Comparison of ENCODE assay signal across 9 mouse cellular contexts in the genomic region with DNA sequence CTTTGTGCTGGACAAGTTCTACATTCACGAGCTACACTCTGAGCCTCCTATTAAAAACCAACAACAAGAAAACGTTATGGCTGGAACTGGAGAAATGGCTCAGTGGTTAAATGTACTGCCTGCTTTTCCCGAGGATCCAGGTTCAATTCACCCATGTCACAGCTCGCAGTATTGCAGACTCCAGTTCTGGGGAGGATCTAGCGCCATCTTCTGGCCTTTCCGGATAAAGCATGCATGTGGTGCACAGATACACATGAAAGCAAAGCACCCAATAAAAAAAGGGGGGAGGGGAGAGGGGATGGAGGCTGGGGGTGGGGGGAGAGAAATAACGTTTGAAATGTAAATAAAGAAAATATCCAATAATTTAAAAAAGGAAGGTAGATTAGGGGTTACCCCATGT. TPM values are rescaled to one million over a fixed set of nuclear protein-coding genes. Genes with fewer than 3 reads are reported as not detected.
A peak's percentile ranks its signal among the peaks of the same experiment; 100 is the strongest.
DNase-seq lines count a peak whose midpoint lies in the region; ATAC-seq and TF ChIP-seq lines count a peak whose summit lies in the region.
"Had no signal": no experiment of that assay in that cellular context is flagged by ENCODE, and none has a peak within 500 bp of the region (broad histone marks: within the 10 kb centered on the region; RNA-seq: fewer than 3 reads in every experiment).

No protein-coding gene starts in this region.

- H3K4me3 ChIP-seq in kidney, embryonic 15.5 days (replicated peaks), result no peak overlapping the region
- H3K4me3 ChIP-seq in CH12.LX (replicated peaks in 1 of 3; ENCODE audit: low read depth in 2 of 3, low read length in 2 of 3, poor library complexity in 1 of 3), result no peak overlapping the region
- no peak overlapping the region for H3K4me3 ChIP-seq in embryonic facial prominence, embryonic 11.5 days (ENCODE audit: low read depth, low read length)
- H3K4me3 ChIP-seq in neural tube, embryonic 11.5 days (ENCODE audit: low read depth, low read length), result no peak overlapping the region

- no peaks in the 10 kb centered on the region for H3K27me3 ChIP-seq in kidney, embryonic 15.5 days
- peaks cover 28% of the 10 kb centered on the region for H3K27me3 ChIP-seq in CH12.LX (replicated peaks)
- H3K27me3 ChIP-seq in embryonic facial prominence, embryonic 11.5 days (ENCODE audit: control insufficient read depth, insufficient read depth, low read length), result no peaks in the 10 kb centered on the region
- no peaks in the 10 kb centered on the region for H3K27me3 ChIP-seq in neural tube, embryonic 11.5 days (ENCODE audit: control insufficient read depth, insufficient read depth, low read length)

- TF ChIP-seq CTCF in CH12.LX (conservative IDR thresholded peaks at IDR 0.05 in 1 of 2, IDR thresholded peaks at IDR 0.05 in 1 of 2; ENCODE audit: low read depth in 2 of 2, low read length in 2 of 2), result peak in 1 of 2 experiments; percentile 42; a peak in 2 of 4 replicates

- dilution Hi-C loops in CH12.LX (cut with MboI; ENCODE audit: extremely low pct_ligation_motif_present, extremely low pct_unique_long_range_greater_than_20kb, low sequenced_read_pairs), result no loop called here

- peak; percentile 24 for TF ChIP-seq RAD21 in CH12.LX (IDR thresholded peaks at IDR 0.05; ENCODE audit: low read depth, low read length)

- H3K27ac ChIP-seq in kidney, embryonic 15.5 days, result no peak overlapping the region
- H3K27ac ChIP-seq in CH12.LX (ENCODE audit: insufficient read depth, low read depth), result no peak overlapping the region
- H3K27ac ChIP-seq in embryonic facial prominence, embryonic 11.5 days (replicated peaks; ENCODE audit: low read depth, low read length), result no peak overlapping the region
- H3K27ac ChIP-seq in neural tube, embryonic 11.5 days (ENCODE audit: low read depth, low read length), result no peak overlapping the region
- H3K27ac ChIP-seq: macrophage had no signal

- intact Hi-C loops in left cerebral cortex, postnatal 14 days (cut with DNase I), result no loop called here

- peaks cover 6% of the 10 kb centered on the region for H3K4me1 ChIP-seq in kidney, embryonic 15.5 days
- no peaks in the 10 kb centered on the region for H3K4me1 ChIP-seq in CH12.LX (ENCODE audit: control insufficient read depth in 1 of 2, insufficient read depth in 2 of 2)
- no peaks in the 10 kb centered on the region for H3K4me1 ChIP-seq in embryonic facial prominence, embryonic 11.5 days (ENCODE audit: control insufficient read depth, insufficient read depth, low read length)
- H3K4me1 ChIP-seq in neural tube, embryonic 11.5 days (ENCODE audit: control insufficient read depth, insufficient read depth, low read length), result no peaks in the 10 kb centered on the region

- TF ChIP-seq EP300 in CH12.LX (IDR thresholded peaks at IDR 0.05; ENCODE audit: low read length), result no peak

- no peak overlapping the region for H3K9ac ChIP-seq in kidney, embryonic 15.5 days
- H3K9ac ChIP-seq in CH12.LX (ENCODE audit: insufficient read depth, low read depth), result no peak overlapping the region
- H3K9ac ChIP-seq in embryonic facial prominence, embryonic 11.5 days (replicated peaks; ENCODE audit: low read length), result no peak overlapping the region
- H3K9ac ChIP-seq in neural tube, embryonic 11.5 days (ENCODE audit: low read length), result no peak overlapping the region

- H3K79me2 ChIP-seq in CH12.LX (replicated peaks; ENCODE audit: control insufficient read depth, extremely low read depth, insufficient read depth, poor library complexity, severe bottlenecking), result no peaks in the 10 kb centered on the region

- no peaks in the 10 kb centered on the region for H3K36me3 ChIP-seq in kidney, embryonic 15.5 days
- H3K36me3 ChIP-seq in CH12.LX (replicated peaks in 1 of 2; ENCODE audit: control insufficient read depth in 1 of 2, insufficient read depth in 1 of 2, low read length in 1 of 2), result no peaks in the 10 kb centered on the region
- H3K36me3 ChIP-seq in embryonic facial prominence, embryonic 11.5 days (replicated peaks; ENCODE audit: control insufficient read depth, insufficient read depth, low read depth, low read length), result no peaks in the 10 kb centered on the region
- H3K36me3 ChIP-seq in neural tube, embryonic 11.5 days (ENCODE audit: control insufficient read depth, insufficient read depth, low read length), result no peaks in the 10 kb centered on the region

- WGBS in kidney, embryonic 15.5 days, result 17% methylated on average over 7 of the region's 7 CpGs
- 15% methylated on average over 7 of the region's 7 CpGs for WGBS in embryonic facial prominence, embryonic 11.5 days
- 14% methylated on average over 7 of the region's 7 CpGs for WGBS in neural tube, embryonic 11.5 days

- DNase-seq in kidney, adult 11 months, result peak; percentile 56
- peak; percentile 51 for DNase-seq in CH12.LX (ENCODE audit: extremely low read depth)
- DNase-seq in adrenal gland, adult 8-10 months, result peak; percentile 30
- DNase-seq in embryonic facial prominence, embryonic 11.5 days (ENCODE audit: low spot score), result peak; percentile 84
- peak; percentile 78 to 83 for DNase-seq in left cerebral cortex, postnatal 14 days (ENCODE audit: low spot score in 2 of 2)
- DNase-seq in neural tube, embryonic 11.5 days (ENCODE audit: low spot score), result peak; percentile 81
- DNase-seq in MN1 (ENCODE audit: low spot score), result no peak

- no peak for ATAC-seq in kidney, embryonic 15.5 days (replicated peaks; ENCODE audit: low FRiP score)
- ATAC-seq in embryonic facial prominence, embryonic 11.5 days (replicated peaks; ENCODE audit: insufficient number of reproducible peaks, low FRiP score, low TSS enrichment, low read depth), result no peak
- no peak for ATAC-seq in neural tube, embryonic 11.5 days (ENCODE audit: insufficient read depth, low FRiP score, low TSS enrichment)

- in situ Hi-C loops in CH12.LX (cut with MboI; ENCODE audit: low pct_ligation_motif_present, low pct_unique_long_range_greater_than_20kb, low sequenced_read_pairs), result no loop called here

- H3K4me2 ChIP-seq in kidney, embryonic 15.5 days, result no peak overlapping the region
- H3K4me2 ChIP-seq in CH12.LX (ENCODE audit: insufficient read depth, low read depth, poor library complexity, severe bottlenecking), result no peak overlapping the region
- no peak overlapping the region for H3K4me2 ChIP-seq in embryonic facial prominence, embryonic 11.5 days (ENCODE audit: low read depth, low read length)
- no peak overlapping the region for H3K4me2 ChIP-seq in neural tube, embryonic 11.5 days (ENCODE audit: low read depth)

- TF ChIP-seq POLR2A in CH12.LX (IDR thresholded peaks at IDR 0.05; ENCODE audit: low read depth, low read length), result no peak

- no peaks in the 10 kb centered on the region for H3K9me3 ChIP-seq in kidney, embryonic 15.5 days (replicated peaks)
- peaks cover 4% of the 10 kb centered on the region for H3K9me3 ChIP-seq in CH12.LX (replicated peaks; ENCODE audit: low read length)
- H3K9me3 ChIP-seq in embryonic facial prominence, embryonic 11.5 days (replicated peaks; ENCODE audit: control insufficient read depth, low read length), result no peaks in the 10 kb centered on the region
- H3K9me3 ChIP-seq in neural tube, embryonic 11.5 days (ENCODE audit: control insufficient read depth, low read length), result no peaks in the 10 kb centered on the region

TF ChIP-seq in CH12.LX, 34 proteins besides CTCF, POLR2A, EP300 and RAD21:
- TF ChIP-seq NRF1 (IDR thresholded peaks at IDR 0.05; ENCODE audit: low read depth, low read length) (no peak), IRF4 (IDR thresholded peaks at IDR 0.05; ENCODE audit: low read depth, low read length) (no peak)
TF ChIP-seq in CH12.LX: peak in this region for 0.

RNA-seq across cellular contexts. Expression of gene Ptprf, which starts 45.5 kb away (rescaled TPM):
- 64.2 and 64.4 TPM in 2 replicates for polyA plus RNA-seq in kidney, embryonic 15.5 days (2015; fragmentation: Nextera tagmentation; extraction: Ambion mirVana)
- 0.13 and 0.21 TPM in 2 replicates for total RNA-seq in CH12.LX (2012; rRNA removed)
- not detected in 2 replicates for total RNA-seq in CH12.LX (2014; rRNA removed)
- 0.11 and 0.14 TPM in 2 replicates for polyA plus RNA-seq in CH12.LX (2012; ENCODE audit: insufficient read length, low read depth)
- 10 to 100 TPM; 49.6 to 81.8 (median 63.1) TPM for total RNA-seq in adrenal gland, adult 8-10 months (2022)
- polyA plus RNA-seq in embryonic facial prominence, embryonic 11.5 days (2014; fragmentation: Nextera tagmentation; extraction: Ambion mirVana), result 46.3 and 53.5 TPM in 2 replicates
- total RNA-seq in left cerebral cortex, postnatal 14 days (2021), result 100 to 1,000 TPM; 168 to 174 TPM
- polyA plus RNA-seq in neural tube, embryonic 11.5 days (2014; fragmentation: Nextera tagmentation; extraction: Ambion mirVana), result 68.9 and 80.1 TPM in 2 replicates

Comparison
In these comparisons a context has a peak if more than half of its experiments do, and no peak if none do; other contexts are left out.
1. RNA of gene Ptprf, which starts 45.5 kb away (polyA plus RNA-seq): 68.9 to 80.1 TPM in neural tube, embryonic 11.5 days, 64.2 to 64.4 TPM in kidney, embryonic 15.5 days and 46.3 to 53.5 TPM in embryonic facial prominence, embryonic 11.5 days; 0.11 to 0.14 TPM in CH12.LX; every median in the first group is over 10 times any median in the second.